Mouse (Mus musculus) CH12.LX (cell line): Measurements from ENCODE around the gene Tmem145. TPM values are rescaled to one million over a fixed set of nuclear protein-coding genes. Genes with fewer than 3 reads are reported as not detected.

Experiments
- DNase-seq: peaks from one replicate; pipeline ENCODE4 v3.0.0-alpha.2; 2013; ENCODE audit errors: extremely low read depth
- H3K27ac ChIP-seq: 2 replicates; pipeline ENCODE4 v1.5.1; 2012; ENCODE audit warnings: low read depth, mild to moderate bottlenecking, control low read depth, moderate library complexity; ENCODE audit not compliant: insufficient read depth
- H3K27me3 ChIP-seq: replicated peaks from 2 replicates; pipeline ENCODE3; 2012; ENCODE audit warnings: inconsistent platforms
- H3K36me3 ChIP-seq, 2 experiments: replicated peaks in 1 of 2; 2 replicates each; pipeline versions ENCODE3 to v1.6.1; 2012; ENCODE audit warnings: inconsistent platforms in 1 of 2, low read length in 1 of 2, mild to moderate bottlenecking in 1 of 2, mixed read lengths in 1 of 2, moderate library complexity in 1 of 2; ENCODE audit not compliant: control insufficient read depth in 1 of 2, insufficient read depth in 1 of 2
- H3K4me1 ChIP-seq, 2 experiments: 2 replicates each; pipeline ENCODE4 v1.6.1; 2012; ENCODE audit warnings: inconsistent platforms in 1 of 2, moderate library complexity in 1 of 2; ENCODE audit not compliant: insufficient read depth in 2 of 2, control insufficient read depth in 1 of 2
- H3K4me2 ChIP-seq: 2 replicates; pipeline ENCODE4 v1.6.1; 2012; ENCODE audit warnings: low read depth, mild to moderate bottlenecking, control low read depth; ENCODE audit not compliant: poor library complexity, insufficient read depth, severe bottlenecking
- H3K4me3 ChIP-seq, 3 experiments: fragments of 150-350 bp in 1 of 3; sonication (generic) in 1 of 3; replicated peaks in 1 of 3; 2 replicates each; pipeline versions ENCODE3 to v1.5.1; 2011 to 2012; ENCODE audit warnings: low read depth in 2 of 3, low read length in 2 of 3, mild to moderate bottlenecking in 2 of 3, moderate library complexity in 2 of 3, control low read depth in 1 of 3, improper control_type of control experiment in 1 of 3, inconsistent platforms in 1 of 3, mixed read lengths in 1 of 3; ENCODE audit not compliant: poor library complexity in 1 of 3
- H3K79me2 ChIP-seq: replicated peaks from 2 replicates; pipeline ENCODE4 v1.6.1; 2012; ENCODE audit warnings: mild to moderate bottlenecking, moderate library complexity; ENCODE audit not compliant: control insufficient read depth, poor library complexity, insufficient read depth, severe bottlenecking; ENCODE audit errors: extremely low read depth
- H3K9ac ChIP-seq: 2 replicates; pipeline ENCODE4 v1.6.1; 2012; ENCODE audit warnings: low read depth, mild to moderate bottlenecking, control low read depth, moderate library complexity; ENCODE audit not compliant: insufficient read depth
- H3K9me3 ChIP-seq: replicated peaks from 2 replicates; pipeline ENCODE3; 2012; ENCODE audit warnings: low read length, inconsistent platforms, mixed read lengths
- BHLHE40 ChIP-seq: IDR thresholded peaks from 2 replicates; pipeline ENCODE4 v1.6.1; 2011; ENCODE audit warnings: mild to moderate bottlenecking, low read depth, low read length, improper control_type of control experiment
- CHD1 ChIP-seq: IDR thresholded peaks from 2 replicates; pipeline ENCODE4 v1.6.1; 2012; ENCODE audit warnings: low read depth, low read length, improper control_type of control experiment, inconsistent platforms
- E2F4 ChIP-seq: IDR thresholded peaks from 2 replicates; pipeline ENCODE4 v1.6.1; 2011; ENCODE audit warnings: low read depth, low read length, improper control_type of control experiment; ENCODE audit not compliant: insufficient replicate concordance
- EP300 ChIP-seq: IDR thresholded peaks from 2 replicates; pipeline ENCODE4 v1.6.1; 2011; ENCODE audit warnings: low read length, improper control_type of control experiment
- IRF4 ChIP-seq: IDR thresholded peaks from 2 replicates; pipeline ENCODE4 v1.6.1; 2014; ENCODE audit warnings: low read depth, mild to moderate bottlenecking, inconsistent platforms, low read length, improper control_type of control experiment
- MAFK ChIP-seq: IDR thresholded peaks from 2 replicates; pipeline ENCODE4 v1.6.1; 2011; ENCODE audit warnings: low read length, improper control_type of control experiment; ENCODE audit not compliant: insufficient replicate concordance
- MEF2A ChIP-seq: IDR thresholded peaks from 2 replicates; pipeline ENCODE4 v1.6.1; 2014; ENCODE audit warnings: low read depth, mild to moderate bottlenecking, inconsistent platforms, low read length, improper control_type of control experiment, borderline replicate concordance
- NRF1 ChIP-seq: IDR thresholded peaks from 2 replicates; pipeline ENCODE4 v1.6.1; 2014; ENCODE audit warnings: low read depth, mild to moderate bottlenecking, inconsistent platforms, low read length, improper control_type of control experiment, moderate library complexity
- POLR2A ChIP-seq: IDR thresholded peaks from 2 replicates; pipeline ENCODE4 v1.6.1; 2011; ENCODE audit warnings: low read depth, mild to moderate bottlenecking, improper control_type of control experiment, low read length
- SMC3 ChIP-seq: IDR thresholded peaks from 2 replicates; pipeline ENCODE4 v1.6.1; 2011; ENCODE audit warnings: low read depth, low read length, improper control_type of control experiment
- USF1 ChIP-seq: IDR thresholded peaks from 2 replicates; pipeline ENCODE4 v1.6.1; 2014; ENCODE audit warnings: low read depth, mild to moderate bottlenecking, inconsistent platforms, low read length, improper control_type of control experiment
- ZC3H11A ChIP-seq: IDR thresholded peaks from 2 replicates; pipeline ENCODE4 v1.6.1; 2012; ENCODE audit warnings: low read depth, mild to moderate bottlenecking, inconsistent platforms, low read length, improper control_type of control experiment
- dilution Hi-C: fragments of 300-500 bp; cut with MboI; formaldehyde crosslinking; loops from 2 replicates; pipeline ENCODE4 v1.14.3; 2020; ENCODE audit warnings: low sequenced_read_pairs; ENCODE audit not compliant: extremely low pct_unique_long_range_greater_than_20kb, extremely low pct_ligation_motif_present
- in situ Hi-C: fragments of 300-500 bp; cut with MboI; formaldehyde crosslinking; loops from 3 replicates; pipeline ENCODE4 v1.14.3; 2019; ENCODE audit warnings: low sequenced_read_pairs, low pct_ligation_motif_present, low pct_unique_long_range_greater_than_20kb, mixed read lengths
- polyA plus RNA-seq: library from polyadenylated mRNA; unstranded; fragments of >175 nt; gene quantifications from 2 replicates; pipeline ENCODE4 v1.2.1, GENCODE M21; 2012; ENCODE audit warnings: low read depth; ENCODE audit not compliant: insufficient read length
- total RNA-seq, 2 experiments: library from RNA; depleted of rRNA; stranded (reverse); fragments of 300-350 nt in 1 of 2; fragments of >200 nt in 1 of 2; gene quantifications; 2 replicates each; pipeline ENCODE4 v1.2.3; 2012 to 2014

Tmem145 gene
- total and polyA plus RNA-seq, 3 experiments, result 0.10 TPM; not detected in 2

DNA sequence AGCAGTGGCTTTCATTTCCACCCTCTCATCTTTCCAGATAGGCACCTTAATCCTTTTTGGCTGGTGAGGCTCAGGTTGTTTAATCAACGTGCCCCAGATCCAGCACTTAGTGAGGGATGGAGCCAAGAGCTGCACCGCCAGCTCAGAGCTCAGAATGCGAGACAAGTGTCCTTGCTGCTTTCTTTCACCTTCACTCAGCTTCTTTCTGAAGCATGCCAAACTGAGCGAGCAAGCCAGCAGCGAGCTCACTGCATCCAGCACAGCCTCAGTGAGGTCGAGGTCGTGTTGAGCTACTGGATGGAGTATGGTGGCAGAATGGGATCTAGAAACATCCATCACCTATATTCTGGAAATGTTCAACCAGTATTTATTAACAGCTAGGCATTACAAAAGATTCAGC is 7.4 kb downstream of the Tmem145 start:
- no peak overlapping the region for H3K4me3 ChIP-seq
- no peak overlapping the region for H3K4me2 ChIP-seq
- no peak overlapping the region for H3K9ac ChIP-seq
- H3K4me1 ChIP-seq, result peaks cover 7 to 14% of the 10 kb centered on the region in 2 experiments; a peak in 3 of 4 replicates
- H3K36me3 ChIP-seq, result no peaks in the 10 kb centered on the region
- no peaks in the 10 kb centered on the region for H3K9me3 ChIP-seq
- no peak for TF ChIP-seq NRF1
- peaks cover 73% of the 10 kb centered on the region for H3K27me3 ChIP-seq
- no peak overlapping the region for H3K27ac ChIP-seq
- dilution Hi-C loops (no loop called here), in situ Hi-C loops (no loop called here)
- H3K79me2 ChIP-seq, result no peaks in the 10 kb centered on the region
- DNase-seq, result no peak

DNA sequence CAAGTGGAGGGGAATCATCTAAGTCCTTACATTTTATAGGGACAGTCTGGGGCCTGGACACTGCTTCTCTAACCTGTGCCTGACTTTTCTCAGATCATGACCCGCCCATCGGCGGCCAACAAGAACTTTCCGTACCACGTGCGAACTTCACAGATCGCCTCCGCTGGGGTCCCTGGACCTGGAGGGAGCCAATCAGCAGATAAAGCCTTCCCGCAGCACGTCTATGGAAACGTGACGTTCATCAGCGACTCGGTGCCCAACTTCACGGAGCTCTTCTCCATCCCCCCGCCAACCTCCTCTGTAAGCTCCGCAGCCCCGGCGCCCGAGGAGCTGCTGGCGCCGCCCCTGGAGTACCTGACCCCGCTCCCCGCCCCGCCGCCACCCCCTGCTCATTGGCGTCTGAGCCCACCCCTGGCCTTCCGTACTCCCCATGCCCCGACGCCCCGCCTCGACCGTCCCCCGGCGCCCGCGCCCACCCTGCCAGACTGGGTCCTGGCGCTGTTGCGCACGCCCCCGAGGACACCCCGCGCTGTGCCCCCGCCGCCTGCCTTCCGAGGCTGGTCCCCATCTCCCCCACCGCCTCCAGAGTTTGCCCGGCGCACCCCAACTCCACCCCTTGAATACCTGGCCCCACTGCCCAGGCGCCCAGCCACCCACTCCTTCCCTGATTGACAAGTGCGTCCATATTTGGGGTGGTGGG is 8.8 kb downstream of the Tmem145 start:
- Histone ChIP-seq H3K4me2 (no peak overlapping the region), H3K36me3 (no peaks in the 10 kb centered on the region), H3K9me3 (no peaks in the 10 kb centered on the region), H3K4me3 (no peak overlapping the region), H3K27ac (no peak overlapping the region), H3K4me1 (peaks cover 7 to 14% of the 10 kb centered on the region in 2 experiments; a peak in 3 of 4 replicates), H3K27me3 (peaks cover 60% of the 10 kb centered on the region), H3K79me2 (no peaks in the 10 kb centered on the region), H3K9ac (no peak overlapping the region)
- in situ Hi-C loops, result no loop called here
- DNase-seq, result no peak
- TF ChIP-seq POLR2A (no peak), E2F4 (no peak), ZC3H11A (no peak), SMC3 (no peak), CHD1 (no peak), MAFK (no peak), EP300 (no peak), IRF4 (no peak), USF1 (no peak), MEF2A (no peak), BHLHE40 (no peak)
- dilution Hi-C loops, result no loop called here
